Mouse (Mus musculus) left cerebral cortex, adult 18-20 months (tissue): ENCODE data around the gene Astn2. TPM values are rescaled to one million over a fixed set of nuclear protein-coding genes. Genes with fewer than 3 reads are reported as not detected.

ENCODE experiments used
- DNase-seq, 2 experiments: peaks; one replicate each; pipeline ENCODE4 v3.0.0; 2021 to 2022; ENCODE audit warnings: low spot score in 2 of 2, mixed read lengths in 1 of 2
- total RNA-seq, 2 experiments: library from RNA; stranded (reverse); gene quantifications; 2 replicates each; pipeline ENCODE4 v1.2.3; 2021

The Astn2 gene
- total RNA-seq, 2 experiments from 2014 or later = 33.9 to 36.5 TPM

GRCm38 (mm10) chr4:65886862-65887261, 517.5 kb downstream of the Astn2 start:
- DNase-seq = no peak

DNA sequence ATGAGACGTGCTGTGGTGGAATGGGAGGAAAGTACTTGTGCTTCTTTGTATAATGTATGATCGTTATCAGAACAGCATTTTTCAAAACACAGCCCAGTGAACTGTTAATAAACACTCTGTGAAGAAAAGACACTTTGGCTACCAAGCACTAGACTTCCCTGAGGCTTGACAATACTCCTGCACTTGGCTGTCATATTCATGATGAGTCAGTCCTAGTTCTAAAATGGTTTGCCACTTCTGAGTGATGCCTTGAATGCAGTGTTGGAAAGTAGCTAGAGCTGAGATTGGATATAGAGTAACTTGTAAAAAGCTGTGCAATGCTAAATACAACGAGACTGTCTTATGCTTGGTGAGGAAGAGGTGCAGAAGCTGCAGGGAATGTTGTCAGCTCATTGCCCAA, 518.5 kb downstream of the Astn2 start:
- DNase-seq = peak in 1 of 2 experiments; percentile 5

DNA sequence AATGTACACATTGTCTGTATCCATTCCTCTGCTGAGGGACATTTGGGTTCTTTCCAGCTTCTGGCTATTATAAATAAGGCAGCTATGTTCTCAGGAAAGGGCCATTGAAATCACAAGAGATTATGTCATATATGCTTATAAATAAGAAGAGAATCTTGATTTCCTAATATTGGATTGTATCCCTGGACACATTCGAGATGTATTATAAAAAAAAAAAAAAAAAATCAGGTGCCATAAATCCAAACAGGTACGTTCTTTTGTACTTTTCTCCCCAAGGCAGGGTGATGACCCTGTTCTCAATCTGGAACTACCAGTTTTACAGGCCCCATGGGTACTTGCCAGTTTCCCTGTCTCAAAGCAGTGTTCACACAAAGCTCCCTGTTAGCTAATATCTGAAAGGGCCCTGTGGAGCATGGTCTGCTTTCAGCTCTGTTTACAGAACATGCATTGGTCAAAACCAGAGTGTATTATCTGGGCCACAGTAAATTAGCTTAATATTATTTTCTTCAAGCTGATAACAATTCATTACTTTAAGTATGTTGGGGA, 530.1 kb downstream of the Astn2 start:
- no peak for DNase-seq

DNA sequence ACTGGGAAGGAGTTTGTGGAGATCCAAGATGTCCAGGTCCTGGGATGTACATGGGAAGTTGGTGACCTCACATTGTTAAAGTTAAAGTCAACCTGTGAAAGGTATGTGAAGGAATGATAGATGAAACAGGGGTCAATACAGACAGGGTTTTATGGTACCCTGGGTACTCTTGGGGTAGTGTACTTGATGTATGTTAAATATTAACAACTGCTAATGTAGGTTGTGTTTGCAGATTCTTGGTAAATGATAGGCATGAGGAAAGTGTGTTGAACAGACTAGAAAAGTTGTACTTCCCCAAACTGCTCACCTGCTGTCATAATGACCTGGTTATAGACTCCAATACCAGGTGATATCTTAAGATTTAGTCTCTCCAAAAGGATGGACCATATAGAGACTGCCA, 539.9 kb downstream of the Astn2 start:
- no peak for DNase-seq

GRCm38 (mm10) chr4:65843191-65843590, 561.2 kb downstream of the Astn2 start:
- no peak for DNase-seq

DNA sequence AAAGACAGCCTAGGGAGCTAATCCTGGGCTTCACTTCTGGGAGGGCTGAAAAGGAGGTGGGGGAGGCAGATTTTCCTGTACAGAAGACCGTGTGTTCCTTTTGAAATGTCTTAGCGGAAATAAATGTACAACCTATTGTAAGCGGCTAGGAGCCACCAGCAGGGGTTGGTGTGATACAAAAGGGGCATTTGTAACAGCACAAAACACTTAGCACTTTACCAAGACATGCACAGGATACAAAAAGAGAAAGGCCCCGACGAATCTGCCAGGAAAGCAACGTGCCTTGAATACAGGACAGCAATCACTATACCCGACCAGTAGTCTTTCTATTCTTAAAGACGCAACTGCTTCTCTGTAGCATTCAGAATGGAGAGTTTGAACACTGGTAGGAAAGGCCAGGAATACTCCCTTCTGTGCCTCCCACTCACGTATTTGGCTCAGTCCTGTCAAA, 564.8 kb downstream of the Astn2 start:
- peak; percentile 9 to 33 for DNase-seq

DNA sequence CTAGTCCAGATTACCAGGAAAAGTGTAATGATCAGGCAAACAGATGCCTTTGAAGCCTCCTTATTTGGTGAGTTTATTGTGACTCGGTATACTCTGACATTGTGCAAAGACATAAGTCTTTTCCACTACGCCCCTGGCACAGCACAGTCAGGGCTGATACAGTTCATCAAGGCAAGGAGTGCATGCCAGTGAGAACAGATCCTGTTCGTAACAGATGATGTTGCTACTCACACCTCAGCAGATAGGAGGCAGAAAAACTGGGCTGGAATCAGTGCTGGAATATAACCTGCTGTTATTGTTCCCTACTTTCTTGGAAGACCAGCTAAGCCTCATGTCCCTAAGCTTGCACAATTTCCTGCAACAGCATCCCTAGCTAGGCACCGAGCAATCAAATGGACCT, 565.6 kb downstream of the Astn2 start:
- no peak for DNase-seq

- DNase-seq = no peak
Observed at GRCm38 (mm10) chr4:65832971-65833370, 571.4 kb downstream of the Astn2 start.

DNA sequence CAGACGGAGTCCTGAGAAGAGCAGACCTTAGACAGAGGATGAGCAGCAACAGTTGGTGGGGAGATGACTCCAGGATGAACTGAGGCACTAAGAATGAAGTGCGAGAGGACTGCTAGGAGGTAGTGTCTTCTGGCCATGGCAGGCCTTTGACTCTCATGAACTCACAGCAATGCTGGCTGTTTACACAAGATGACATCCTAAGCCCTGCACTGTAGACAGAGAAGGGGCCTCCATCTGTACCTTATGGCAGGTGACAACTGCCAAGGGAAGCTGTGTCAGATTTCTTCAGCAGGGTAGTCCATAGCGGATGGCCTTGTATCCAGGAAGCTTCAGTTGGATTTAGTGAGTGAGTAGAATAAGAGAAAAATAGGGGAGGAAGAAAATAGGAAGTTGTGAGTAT, 572.5 kb downstream of the Astn2 start:
- no peak for DNase-seq

DNA sequence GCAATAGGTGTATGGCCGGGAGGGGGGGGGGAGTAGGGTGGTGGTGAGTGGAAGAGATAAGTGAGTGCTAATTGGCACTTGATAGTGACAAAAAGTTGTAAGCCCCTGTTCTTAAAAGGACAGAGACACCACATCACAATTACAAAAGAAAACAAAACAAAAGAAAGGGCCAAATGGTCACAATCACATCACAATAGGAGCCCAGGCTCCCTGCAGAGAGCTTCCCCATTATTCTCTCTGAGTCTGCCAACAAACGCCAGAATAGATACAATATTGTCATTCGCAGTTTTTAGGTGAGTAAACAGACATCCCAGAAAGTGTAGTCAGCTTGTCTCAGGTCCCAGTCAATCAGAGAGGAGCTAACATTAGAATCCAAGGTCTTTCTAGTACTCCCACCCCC, 573.9 kb downstream of the Astn2 start:
- DNase-seq = no peak

GRCm38 (mm10) chr4:65821070-65821469, 583.3 kb downstream of the Astn2 start:
- no peak for DNase-seq

GRCm38 (mm10) chr4:65820236-65820635, 584.2 kb downstream of the Astn2 start:
- no peak for DNase-seq

DNA sequence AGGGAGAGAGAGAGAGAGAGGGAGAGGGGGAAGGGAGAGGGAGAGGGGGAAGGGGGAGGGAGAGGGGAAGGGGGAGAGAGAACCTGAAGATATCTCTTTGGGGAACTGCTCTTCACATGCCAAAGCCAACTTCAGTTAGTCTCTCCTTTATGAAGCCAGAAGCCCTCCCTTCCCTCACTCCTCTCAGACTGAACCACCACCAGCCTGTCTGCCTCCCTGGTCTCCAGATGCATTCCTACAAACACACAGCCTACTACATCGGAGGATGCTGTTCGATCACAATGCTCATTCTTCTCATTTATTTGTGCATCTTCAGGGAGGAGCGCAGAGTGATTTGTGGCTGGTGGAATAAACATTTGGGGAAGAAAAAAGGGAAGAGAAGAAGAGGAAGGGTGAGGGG, 584.6 kb downstream of the Astn2 start:
- no peak for DNase-seq

DNA sequence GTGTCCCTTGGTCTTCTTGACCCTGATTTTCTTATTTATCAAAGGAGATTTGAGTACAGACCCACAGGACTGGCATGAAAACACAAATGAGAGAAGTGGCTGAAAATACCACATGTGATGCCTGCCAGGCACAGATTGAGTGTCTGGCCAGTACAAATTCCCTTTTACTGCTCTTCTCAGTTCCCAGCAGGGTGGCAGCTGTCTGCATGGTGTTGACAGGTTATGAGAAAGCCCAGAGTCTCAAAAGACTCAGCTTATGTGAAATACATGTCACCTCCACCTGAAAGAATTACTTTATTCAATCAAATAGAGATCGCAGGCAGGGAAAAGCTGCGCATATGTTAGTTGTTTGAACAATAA, 590.3 kb downstream of the Astn2 start:
- no peak for DNase-seq

DNA sequence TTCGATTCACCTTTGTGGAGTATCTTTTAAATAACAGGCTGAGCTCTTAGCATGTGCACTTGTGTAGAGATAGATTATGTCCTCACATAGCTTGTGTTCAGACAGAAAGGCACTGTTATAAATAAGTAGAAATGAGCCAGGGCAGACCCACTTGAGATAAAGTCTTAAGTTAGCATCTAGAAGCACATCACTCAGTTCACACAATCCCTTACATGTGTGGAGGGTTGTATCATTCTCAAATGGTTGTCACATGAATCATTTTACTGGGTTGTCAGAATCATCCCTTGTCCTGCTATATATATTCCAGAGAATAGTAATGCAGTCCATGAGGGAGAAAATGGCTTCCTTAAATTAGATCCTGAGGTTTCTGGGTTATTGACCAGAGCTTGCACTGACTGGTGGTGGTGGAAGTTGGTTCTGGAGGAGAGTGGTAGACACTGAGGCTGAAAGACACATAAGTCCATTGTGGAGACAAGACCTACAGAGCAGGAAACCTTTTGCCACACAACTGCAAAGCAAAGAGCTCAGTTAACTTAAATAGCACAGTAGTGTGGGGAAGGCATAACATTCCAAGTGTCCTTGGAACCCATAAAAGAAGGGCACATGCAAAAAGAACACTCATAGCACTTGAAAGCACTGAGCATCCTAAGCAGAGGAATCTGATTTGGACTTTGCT, 590.8 kb downstream of the Astn2 start:
- no peak for DNase-seq

- no peak for DNase-seq
Observed at GRCm38 (mm10) chr4:65807341-65807740, 597.1 kb downstream of the Astn2 start.

- DNase-seq = no peak
Observed at GRCm38 (mm10) chr4:65801204-65801603, 603.2 kb downstream of the Astn2 start.

- DNase-seq = no peak
Observed at GRCm38 (mm10) chr4:65791051-65791450, 613.4 kb downstream of the Astn2 start.

DNA sequence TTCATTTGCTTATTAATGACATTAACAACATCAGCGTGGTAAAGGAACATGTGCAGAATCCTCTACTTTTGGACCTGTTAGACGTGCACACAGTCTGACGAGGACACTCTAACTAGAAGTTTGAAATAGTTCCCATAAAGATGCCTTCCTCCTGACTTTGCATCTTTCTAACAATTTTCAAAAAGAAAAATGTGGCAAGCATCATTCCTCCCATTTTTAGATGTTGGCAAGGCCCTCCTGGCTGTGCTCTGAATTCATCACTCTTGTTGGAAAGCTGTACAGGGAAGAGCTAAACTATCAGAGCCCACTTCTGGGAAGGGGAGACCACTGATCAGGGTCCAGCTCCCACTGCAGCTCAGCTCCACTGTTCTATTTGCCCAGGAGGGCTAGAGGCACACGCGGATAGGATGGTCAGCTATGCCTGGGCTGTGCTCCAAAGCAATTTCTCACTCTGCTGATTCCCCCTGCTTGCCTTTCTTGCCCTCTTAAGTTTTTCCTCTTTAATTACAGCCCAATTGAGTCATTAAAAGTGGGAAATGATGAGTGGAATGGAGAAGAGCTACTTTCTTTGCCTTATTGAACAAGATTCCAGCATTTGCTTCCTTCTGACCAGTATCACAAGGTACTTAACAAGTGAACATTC, 630.9 kb downstream of the Astn2 start:
- DNase-seq = no peak

DNA sequence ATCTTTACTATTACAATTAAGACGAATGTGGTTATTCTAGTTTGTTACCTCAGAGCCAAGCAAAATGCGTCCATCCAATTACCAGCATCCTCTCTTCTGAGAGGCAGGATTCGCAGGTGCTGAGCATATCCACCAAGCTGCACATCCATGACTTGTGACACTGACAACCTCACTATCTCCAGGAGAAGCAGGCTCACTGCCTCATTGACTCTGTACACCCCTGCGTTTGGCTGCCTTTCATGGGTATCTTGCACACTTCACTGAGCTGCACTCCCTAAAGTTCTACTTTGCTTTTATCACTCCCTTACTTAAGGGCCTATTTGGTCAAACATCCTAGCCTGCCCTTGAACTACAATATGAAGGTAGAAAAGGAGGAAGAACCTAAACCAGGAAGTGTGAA, 633.5 kb downstream of the Astn2 start:
- DNase-seq = no peak

DNA sequence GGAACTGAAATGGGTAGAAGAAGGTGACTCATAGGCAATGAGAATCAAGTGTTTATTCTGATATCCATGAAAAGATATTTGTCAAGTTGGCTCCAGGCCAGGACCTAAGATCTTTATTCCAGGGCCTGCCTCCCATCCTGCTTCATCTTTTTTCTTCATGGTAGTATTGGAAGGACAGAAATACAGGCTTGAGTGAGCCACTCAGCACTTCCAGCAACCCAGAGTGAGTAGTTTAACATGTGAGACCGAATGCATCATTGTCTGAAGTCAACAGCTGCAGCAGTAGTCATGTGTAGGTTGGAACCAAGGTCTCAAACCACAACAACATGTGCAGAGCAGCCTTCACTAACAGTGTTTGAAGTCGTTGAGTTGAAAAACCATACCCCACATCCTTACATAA, 636.5 kb downstream of the Astn2 start:
- DNase-seq = peak; percentile 19 to 24

GRCm38 (mm10) chr4:65767431-65767830, 637.0 kb downstream of the Astn2 start:
- peak in 1 of 2 experiments; percentile 10 for DNase-seq

DNA sequence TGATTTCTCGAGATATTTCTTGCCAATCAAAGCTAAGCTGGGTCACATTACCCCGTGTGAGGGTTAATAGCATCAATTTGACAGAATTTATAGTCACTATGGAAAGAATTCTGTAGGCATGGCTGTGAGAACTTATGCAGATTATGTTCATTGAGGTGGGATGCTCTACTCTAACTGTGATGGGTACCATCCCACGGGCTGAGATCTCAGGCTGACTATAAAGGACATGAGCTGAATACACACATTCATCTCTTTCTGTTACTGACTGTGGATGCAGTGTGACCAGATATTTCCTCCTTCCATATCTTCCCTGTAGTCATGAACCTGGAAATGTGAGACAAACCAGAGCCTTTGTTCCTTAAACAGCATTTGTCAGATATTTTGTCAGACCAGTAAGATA, 639.1 kb downstream of the Astn2 start:
- no peak for DNase-seq
